Mouse (Mus musculus): ENCODE measurements around the gene Art4. TPM values are rescaled to one million over a fixed set of nuclear protein-coding genes. Genes with fewer than 3 reads are reported as not detected.

Art4 gene
- total and polyA plus RNA-seq, 3 experiments: 12.8 to 19.6 (median 16.3) TPM

DNA sequence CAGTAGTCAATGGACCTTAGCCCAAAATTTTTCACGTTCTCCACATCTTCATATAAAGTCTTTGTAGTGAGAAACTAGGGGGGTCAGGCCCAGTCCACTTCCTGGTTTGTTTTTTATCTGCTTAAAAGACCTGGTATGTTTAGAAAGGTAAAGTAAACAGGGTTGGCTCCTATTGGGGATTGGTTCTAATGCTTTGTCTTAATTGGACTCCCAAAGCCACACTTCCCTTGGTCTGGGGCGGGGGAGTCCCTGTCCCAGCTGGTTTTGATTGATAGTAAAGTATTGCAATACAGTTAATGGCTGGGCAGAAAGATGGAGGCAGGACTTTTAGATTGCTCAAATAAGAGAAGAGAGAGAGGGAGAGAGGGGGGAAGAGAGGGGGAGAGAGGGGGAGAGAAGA lies 43.5 kb upstream of the Art4 start:
- no peak for TF ChIP-seq POLR2A (IDR thresholded peaks at IDR 0.05; ENCODE audit: insufficient read depth, low read depth, low read length)
- TF ChIP-seq EP300 (IDR thresholded peaks at IDR 0.05; ENCODE audit: insufficient read depth, low read depth, low read length): no peak
- TF ChIP-seq CTCF (IDR thresholded peaks at IDR 0.05): no peak

DNA sequence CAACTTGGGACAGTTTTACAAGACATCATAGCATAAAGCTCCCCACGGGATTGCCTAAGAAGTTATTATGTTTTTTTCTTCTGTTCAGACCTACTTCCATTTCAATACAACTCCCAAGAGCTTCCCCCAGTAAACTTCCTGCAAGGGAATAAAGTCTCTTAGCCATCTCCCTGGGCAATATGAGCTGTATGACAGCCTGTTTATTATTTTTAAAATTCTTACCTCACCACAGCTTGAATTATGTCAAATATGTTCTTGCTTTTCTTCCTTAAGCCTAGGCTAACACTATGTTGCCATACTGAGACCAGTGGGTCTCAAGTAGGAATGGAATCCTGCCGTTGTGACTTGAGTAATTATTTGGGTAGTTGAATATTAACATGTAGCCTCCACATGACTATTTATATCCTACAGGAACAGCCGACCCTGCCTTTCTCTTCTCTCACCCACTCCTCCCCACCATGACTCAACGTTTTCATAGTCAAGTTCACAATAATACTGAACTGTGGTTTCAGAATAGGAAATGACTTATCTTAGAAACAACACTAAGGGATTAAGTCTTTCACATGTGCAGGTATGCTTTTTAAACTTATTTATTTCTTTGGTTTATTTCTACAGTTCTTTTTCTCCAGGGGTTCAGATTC lies 43.0 kb upstream of the Art4 start:
- TF ChIP-seq EP300 (IDR thresholded peaks at IDR 0.05; ENCODE audit: insufficient read depth, low read depth, low read length) (no peak), CTCF (IDR thresholded peaks at IDR 0.05) (no peak)
- Histone ChIP-seq H3K36me3 (ENCODE audit: control insufficient read depth, insufficient read depth, low read length) (no peaks in the 10 kb centered on the region; the same call in 1 of the 2 replicates), H3K4me3 (no peak overlapping the region), H3K4me1 (ENCODE audit: control insufficient read depth, insufficient read depth, low read length) (peaks cover 15% of the 10 kb centered on the region), H3K9ac (ENCODE audit: low read depth, low read length) (no peak overlapping the region), H3K79me2 (replicated peaks; ENCODE audit: control insufficient read depth, insufficient read depth, low read length) (no peaks in the 10 kb centered on the region), H3K27ac (peak overlapping the region; percentile 61), H3K27me3 (ENCODE audit: control insufficient read depth, insufficient read depth, low read length) (no peaks in the 10 kb centered on the region)
- 28% methylated on average over 4 of the region's 4 CpGs for whole genome bisulfite sequencing
- DNase-seq: no peak
- intact Hi-C loops (cut with DNase I): no loop called here

More for the DNA sequence above, 43.5 kb upstream of the Art4 start:
- Histone ChIP-seq H3K27ac (peak overlapping the region; percentile 61), H3K27me3 (ENCODE audit: control insufficient read depth, insufficient read depth, low read length) (no peaks in the 10 kb centered on the region), H3K9ac (ENCODE audit: low read depth, low read length) (no peak overlapping the region), H3K79me2 (replicated peaks; ENCODE audit: control insufficient read depth, insufficient read depth, low read length) (no peaks in the 10 kb centered on the region), H3K4me1 (ENCODE audit: control insufficient read depth, insufficient read depth, low read length) (peaks cover 16% of the 10 kb centered on the region), H3K36me3 (ENCODE audit: control insufficient read depth, insufficient read depth, low read length) (no peaks in the 10 kb centered on the region; the same call in 1 of the 2 replicates), H3K4me3 (no peak overlapping the region)
- DNase-seq: no peak
- intact Hi-C loops (cut with DNase I): no loop called here
- 70% methylated on average over 2 of the region's 2 CpGs for WGBS

GRCm38 (mm10) chr6:136898954-136899353 lies 41.4 kb upstream of the Art4 start:
- no peaks in the 10 kb centered on the region for H3K27me3 ChIP-seq (ENCODE audit: control insufficient read depth, insufficient read depth, low read length)
- TF ChIP-seq EP300 (IDR thresholded peaks at IDR 0.05; ENCODE audit: insufficient read depth, low read depth, low read length) (no peak), CTCF (IDR thresholded peaks at IDR 0.05) (no peak), POLR2A (IDR thresholded peaks at IDR 0.05; ENCODE audit: insufficient read depth, low read depth, low read length) (no peak)

GRCm38 (mm10) chr6:136898222-136898621 lies 40.7 kb upstream of the Art4 start:
- Histone ChIP-seq H3K4me1 (ENCODE audit: control insufficient read depth, insufficient read depth, low read length) (peaks cover 18% of the 10 kb centered on the region), H3K9ac (ENCODE audit: low read depth, low read length) (0 out of 2 replicates have a peak overlapping the region, but pooled peaks have one; percentile 1), H3K27me3 (ENCODE audit: control insufficient read depth, insufficient read depth, low read length) (no peaks in the 10 kb centered on the region), H3K4me3 (no peak overlapping the region), H3K79me2 (replicated peaks; ENCODE audit: control insufficient read depth, insufficient read depth, low read length) (no peaks in the 10 kb centered on the region), H3K27ac (peak overlapping the region; percentile 63), H3K36me3 (ENCODE audit: control insufficient read depth, insufficient read depth, low read length) (no peaks in the 10 kb centered on the region; the same call in 1 of the 2 replicates)
- TF ChIP-seq POLR2A (IDR thresholded peaks at IDR 0.05; ENCODE audit: insufficient read depth, low read depth, low read length) (no peak), CTCF (IDR thresholded peaks at IDR 0.05) (no peak), EP300 (IDR thresholded peaks at IDR 0.05; ENCODE audit: insufficient read depth, low read depth, low read length) (peak; percentile 84; the same call in 1 of the 2 replicates)
- intact Hi-C loops (cut with DNase I): no loop called here
- DNase-seq: peak; percentile 39 to 59
- 19% methylated on average over 4 of the region's 4 CpGs for WGBS

More at GRCm38 (mm10) chr6:136898954-136899353, 41.4 kb upstream of the Art4 start:
- Histone ChIP-seq H3K27ac (peak overlapping the region; percentile 63), H3K4me1 (ENCODE audit: control insufficient read depth, insufficient read depth, low read length) (peaks cover 17% of the 10 kb centered on the region), H3K9ac (ENCODE audit: low read depth, low read length) (no peak overlapping the region), H3K36me3 (ENCODE audit: control insufficient read depth, insufficient read depth, low read length) (no peaks in the 10 kb centered on the region; the same call in 1 of the 2 replicates), H3K79me2 (replicated peaks; ENCODE audit: control insufficient read depth, insufficient read depth, low read length) (no peaks in the 10 kb centered on the region), H3K4me3 (no peak overlapping the region)
- intact Hi-C loops (cut with DNase I): no loop called here
- DNase-seq: no peak
- WGBS: 31% methylated on average over 2 of the region's 2 CpGs

DNA sequence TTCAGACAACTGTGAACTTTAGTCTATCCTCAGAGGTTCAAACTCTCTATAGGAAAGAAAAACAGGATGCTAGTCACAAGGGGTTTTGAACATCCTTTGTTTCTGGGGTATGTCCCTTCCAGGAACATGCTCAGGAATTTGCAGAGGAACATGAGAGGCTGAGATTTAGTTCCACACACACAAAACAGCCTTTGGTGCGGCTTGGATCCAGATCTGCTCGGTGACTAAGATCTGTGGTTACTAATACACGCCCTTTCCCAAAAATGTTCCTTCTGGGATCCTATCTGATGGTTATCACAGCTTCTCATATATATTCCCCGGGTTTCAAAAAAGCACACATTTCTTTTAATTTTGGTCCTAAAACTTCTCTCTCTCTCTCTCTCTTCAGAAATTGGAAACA lies 40.3 kb upstream of the Art4 start:
- intact Hi-C loops (cut with DNase I): no loop called here

More for the DNA sequence above, 40.3 kb upstream of the Art4 start:
- peaks cover 18% of the 10 kb centered on the region for H3K4me1 ChIP-seq (ENCODE audit: control insufficient read depth, insufficient read depth, low read length)
- H3K27ac ChIP-seq: peak overlapping the region; percentile 63
- no peaks in the 10 kb centered on the region for H3K27me3 ChIP-seq (ENCODE audit: control insufficient read depth, insufficient read depth, low read length)
- no peaks in the 10 kb centered on the region; the same call in 1 of the 2 replicates for H3K36me3 ChIP-seq (ENCODE audit: control insufficient read depth, insufficient read depth, low read length)
- H3K79me2 ChIP-seq (replicated peaks; ENCODE audit: control insufficient read depth, insufficient read depth, low read length): no peaks in the 10 kb centered on the region
- 44% methylated on average over 4 of the region's 4 CpGs for WGBS
- TF ChIP-seq CTCF (IDR thresholded peaks at IDR 0.05): no peak
- TF ChIP-seq POLR2A (IDR thresholded peaks at IDR 0.05; ENCODE audit: insufficient read depth, low read depth, low read length): 0 out of 2 replicates have a peak, but pooled peaks have one; percentile 14
- H3K4me3 ChIP-seq: no peak overlapping the region
- H3K9ac ChIP-seq (ENCODE audit: low read depth, low read length): no peak overlapping the region
- DNase-seq: peak in 1 of 2 experiments; percentile 52

Data from heart, adult 2 months (tissue).